ENCODE assay signal across 19 mouse cellular contexts in genomic region chr5:132316897-132317296, GRCm38 (mm10).
"Had no signal": no experiment of that assay in that cellular context is flagged by ENCODE, and none has a peak within 500 bp of the region (broad histone marks: within the 10 kb centered on the region; RNA-seq: fewer than 3 reads in every experiment).

No protein-coding gene starts in this region.

- H3K36me3 ChIP-seq: midbrain, embryonic 13.5 days; midbrain, embryonic 15.5 days; neural tube, embryonic 12.5 days; stomach, embryonic 15.5 days had no signal

- H3K9me3 ChIP-seq: midbrain, embryonic 13.5 days; midbrain, embryonic 15.5 days; neural tube, embryonic 12.5 days; stomach, embryonic 15.5 days had no signal

- H3K27ac ChIP-seq: macrophage; midbrain, embryonic 13.5 days; midbrain, embryonic 15.5 days; neural tube, embryonic 12.5 days; stomach, embryonic 15.5 days; stomach, postnatal 0 days had no signal

- H3K4me1 ChIP-seq: megakaryocyte, embryonic 14.5 days; stomach, embryonic 15.5 days had no signal

- DNase-seq: lung, adult 18-20 months; lung, embryonic 14.5 days; lung, postnatal 10 days; retina, postnatal 1 day; right cerebral cortex, adult 18-20 months; right cerebral cortex, postnatal 25 days; right cerebral cortex, postnatal 4 days; spleen, adult 18-20 months; thymus, adult 2 months; thymus, postnatal 25 days; thymus, postnatal 4 days had no signal

- H3K4me2 ChIP-seq: lung, embryonic 14.5 days; midbrain, embryonic 11.5 days; midbrain, embryonic 13.5 days; midbrain, embryonic 15.5 days; neural tube, embryonic 12.5 days; stomach, embryonic 15.5 days had no signal

- ATAC-seq: midbrain, embryonic 13.5 days; midbrain, embryonic 15.5 days had no signal

- H3K27me3 ChIP-seq: megakaryocyte, embryonic 14.5 days; midbrain, embryonic 13.5 days; midbrain, embryonic 15.5 days; neural tube, embryonic 12.5 days; stomach, embryonic 15.5 days had no signal

- H3K4me3 ChIP-seq: megakaryocyte, embryonic 14.5 days; midbrain, embryonic 13.5 days; midbrain, embryonic 15.5 days; neural tube, embryonic 12.5 days; stomach, embryonic 15.5 days had no signal

- H3K9ac ChIP-seq: lung, embryonic 14.5 days; midbrain, embryonic 13.5 days; midbrain, embryonic 15.5 days; neural tube, embryonic 12.5 days; stomach, embryonic 15.5 days had no signal
